Mouse (Mus musculus) embryonic facial prominence, embryonic 11.5 days (tissue): ENCODE measurements around the gene Vwa5b2. TPM values are rescaled to one million over a fixed set of nuclear protein-coding genes. Genes with fewer than 3 reads are reported as not detected.

Experiments used
- ATAC-seq: fragments of 200-750 bp; cut with Nextera tagmentation; replicated peaks from 2 replicates; pipeline ENCODE4 v1.8.0; 2017; ENCODE audit warnings: low read depth; ENCODE audit not compliant: insufficient number of reproducible peaks, low FRiP score, low TSS enrichment
- DNase-seq: peaks from one replicate; pipeline ENCODE4 v3.0.0-alpha.2; 2015; ENCODE audit warnings: low spot score
- H3K27ac ChIP-seq: fragments of 300-500 bp; sonication (generic); replicated peaks from 2 replicates; pipeline ENCODE4 v1.5.1; 2014; ENCODE audit warnings: mild to moderate bottlenecking, low read depth, low read length, control low read depth
- H3K27me3 ChIP-seq: fragments of 300-500 bp; sonication (generic); 2 replicates; pipeline ENCODE4 v1.6.1; 2014; ENCODE audit warnings: mild to moderate bottlenecking, low read length, moderate library complexity, mixed read lengths; ENCODE audit not compliant: control insufficient read depth, insufficient read depth
- H3K36me3 ChIP-seq: fragments of 300-500 bp; sonication (generic); replicated peaks from 2 replicates; pipeline ENCODE4 v1.6.1; 2014; ENCODE audit warnings: low read depth, mild to moderate bottlenecking, low read length, moderate library complexity, mixed read lengths; ENCODE audit not compliant: control insufficient read depth, insufficient read depth
- H3K4me1 ChIP-seq: fragments of 300-500 bp; sonication (generic); 2 replicates; pipeline ENCODE4 v1.6.1; 2014; ENCODE audit warnings: low read length, mixed read lengths; ENCODE audit not compliant: control insufficient read depth, insufficient read depth
- H3K4me2 ChIP-seq: fragments of 300-500 bp; sonication (generic); 2 replicates; pipeline ENCODE4 v1.6.1; 2014; ENCODE audit warnings: low read depth, mild to moderate bottlenecking, control low read depth, low read length, moderate library complexity
- H3K4me3 ChIP-seq: fragments of 300-500 bp; sonication (generic); 2 replicates; pipeline ENCODE4 v1.5.1; 2014; ENCODE audit warnings: low read depth, low read length, control low read depth
- H3K9ac ChIP-seq: fragments of 300-500 bp; sonication (generic); replicated peaks from 2 replicates; pipeline ENCODE4 v1.6.1; 2014; ENCODE audit warnings: mild to moderate bottlenecking, control low read depth, low read length
- H3K9me3 ChIP-seq: fragments of 300-500 bp; sonication (generic); replicated peaks from 2 replicates; pipeline ENCODE4 v1.6.1; 2016; ENCODE audit warnings: mild to moderate bottlenecking, low read length, inconsistent platforms, mixed read lengths; ENCODE audit not compliant: control insufficient read depth
- WGBS: fragments of 180-500 bp; shearing (Covaris S2); extraction: QIAGEN DNeasy Blood & Tissue Kit; methylation state at CpG from one replicate; pipeline ENCODE4 v1.1.7; 2014; 5-methylcytosine and 5-hydroxymethylcytosine counted together
- polyA plus RNA-seq: library from polyadenylated mRNA; unstranded; fragments of >200 nt; fragmentation: Nextera tagmentation; extraction: Ambion mirVana; gene quantifications from 2 replicates; pipeline ENCODE4 v1.2.1, GENCODE M21; 2014

Gene Vwa5b2
- 1.4 TPM in 2 replicates for polyA plus RNA-seq

DNA sequence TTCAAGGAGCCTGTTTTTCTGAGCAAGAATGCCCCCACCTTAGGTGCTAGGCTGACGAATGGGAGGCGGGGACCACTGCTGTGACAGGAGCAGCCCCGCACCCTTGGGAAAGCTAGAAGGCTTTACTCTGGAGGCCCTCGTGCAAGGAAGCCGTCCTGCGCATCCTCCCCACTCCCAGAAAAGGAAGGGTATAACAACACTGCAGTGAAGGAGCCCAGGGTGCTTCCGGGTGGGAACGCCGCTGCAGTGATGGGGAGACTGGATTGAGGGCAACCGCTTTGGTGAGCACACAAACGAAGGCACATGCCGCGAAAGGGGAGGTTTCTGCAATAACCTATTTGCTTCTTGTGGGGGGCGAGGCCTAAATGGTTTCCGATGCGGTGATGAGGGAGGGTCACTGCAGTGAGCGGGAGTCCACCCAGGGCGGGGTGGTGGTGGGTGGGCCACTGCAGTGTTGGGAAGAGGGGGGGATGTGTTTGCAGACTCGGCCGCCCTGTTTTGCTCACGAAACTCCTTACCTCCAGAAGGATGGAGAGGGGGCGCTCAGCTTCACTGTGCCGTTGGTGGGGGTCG lies at the start of gene Vwa5b2:
Vwa5b2 (plus strand) TSS at position 106 of the 573 bp plus-strand sequence.
- Histone ChIP-seq H3K27ac (no peak within 1 kb of the TSS), H3K27me3 (peaks cover 38% of the 10 kb centered on the region)

DNA sequence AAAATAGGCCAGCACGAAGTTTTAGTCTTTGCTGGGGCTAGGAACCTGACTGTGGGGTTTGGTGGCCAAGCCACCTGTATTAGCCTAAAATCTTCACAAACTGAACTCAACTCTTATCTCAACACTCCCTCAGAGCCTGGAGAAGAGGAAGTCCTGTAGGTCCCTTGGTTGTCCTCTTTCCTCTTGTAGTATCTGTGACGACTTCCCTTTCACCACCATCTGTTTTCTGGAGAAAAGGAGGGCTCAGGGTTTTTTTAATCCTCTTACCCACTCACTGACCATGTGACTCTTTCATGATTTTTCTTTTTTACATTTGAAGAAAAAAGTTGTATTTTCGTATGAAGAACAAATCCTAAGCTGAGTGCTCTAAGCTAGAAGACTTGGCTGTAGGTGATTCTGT lies 49.6 kb upstream of the Vwa5b2 start:
- Histone ChIP-seq H3K4me1 (peaks cover 3% of the 10 kb centered on the region), H3K4me2 (no peak overlapping the region), H3K27me3 (no peaks in the 10 kb centered on the region), H3K27ac (no peak overlapping the region), H3K9ac (no peak overlapping the region), H3K4me3 (no peak overlapping the region), H3K36me3 (peaks cover 7% of the 10 kb centered on the region), H3K9me3 (no peaks in the 10 kb centered on the region)
- ATAC-seq (no peak), DNase-seq (no peak)
- 79% methylated on average over 3 of the region's 3 CpGs for WGBS

More for the DNA sequence above, at the start of gene Vwa5b2:
- Histone ChIP-seq H3K4me2 (peak within 1 kb of the TSS; percentile 89), H3K4me1 (0 out of 2 replicates have a peak, but pooled peaks cover 3% of the 10 kb centered on the region), H3K36me3 (no peaks in the 10 kb centered on the region), H3K9ac (peak within 1 kb of the TSS; percentile 40), H3K4me3 (peak within 1 kb of the TSS; percentile 42), H3K9me3 (no peaks in the 10 kb centered on the region)
- WGBS = under 1% methylated on average over 24 of the region's 24 CpGs
- ATAC-seq (peak; percentile 55), DNase-seq (no peak)

DNA sequence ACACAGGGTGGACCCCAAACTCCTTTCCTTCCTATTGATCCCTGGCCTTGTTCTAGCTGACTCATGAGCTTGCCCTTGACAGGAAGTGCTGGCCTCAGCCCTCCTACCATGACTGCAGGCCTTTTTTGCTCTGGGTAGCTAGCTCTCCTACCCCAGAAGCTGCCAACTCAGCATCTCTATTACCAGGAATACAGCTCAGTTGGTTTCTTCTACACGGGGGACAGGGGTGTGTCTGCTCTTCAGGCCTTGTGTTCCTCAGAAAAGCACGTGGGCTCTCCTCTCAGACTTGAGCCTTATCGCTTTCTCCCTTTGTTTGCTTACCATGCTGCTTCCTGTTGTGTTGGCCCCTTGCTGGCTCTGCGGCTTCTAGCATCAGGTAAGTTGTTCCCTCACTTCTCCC lies 48.8 kb upstream of the Vwa5b2 start:
- Histone ChIP-seq H3K36me3 (peaks cover 7% of the 10 kb centered on the region), H3K4me2 (no peak overlapping the region), H3K27me3 (no peaks in the 10 kb centered on the region), H3K27ac (no peak overlapping the region), H3K9ac (no peak overlapping the region), H3K9me3 (no peaks in the 10 kb centered on the region), H3K4me3 (no peak overlapping the region), H3K4me1 (peaks cover 3% of the 10 kb centered on the region)
- WGBS = 89% methylated on average over 4 of the region's 4 CpGs
- no peak for ATAC-seq
- no peak for DNase-seq

GRCm38 (mm10) chr16:20545696-20546095 lies 43.6 kb upstream of the Vwa5b2 start:
- H3K9ac ChIP-seq = no peak overlapping the region
- H3K4me2 ChIP-seq = no peak overlapping the region
- no peak overlapping the region for H3K4me3 ChIP-seq
- ATAC-seq (no peak), DNase-seq (no peak)
- no peaks in the 10 kb centered on the region for H3K9me3 ChIP-seq
- H3K36me3 ChIP-seq = peaks cover 4% of the 10 kb centered on the region
- no peak overlapping the region for H3K27ac ChIP-seq
- WGBS = 95% methylated on average over 10 of the region's 10 CpGs
- H3K4me1 ChIP-seq = no peaks in the 10 kb centered on the region
- H3K27me3 ChIP-seq = no peaks in the 10 kb centered on the region

DNA sequence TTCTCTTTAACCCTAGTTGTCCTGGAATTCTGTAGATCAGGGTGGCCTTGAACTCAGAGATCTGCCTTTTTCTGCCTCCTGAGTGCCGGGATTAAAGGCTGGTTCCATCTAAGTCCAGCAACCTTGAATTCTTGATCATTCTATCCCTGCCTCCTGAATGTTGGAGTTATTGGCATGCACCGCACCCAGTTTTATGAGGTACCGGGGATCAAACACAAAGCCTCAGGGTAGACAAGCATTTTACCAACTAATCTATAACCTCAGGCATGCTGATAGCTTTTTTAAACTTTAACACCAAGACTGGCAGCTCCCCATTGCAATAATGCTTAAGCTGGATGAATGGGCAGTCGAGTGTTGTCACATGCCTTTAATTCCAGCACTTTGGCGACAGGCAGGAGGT lies 41.8 kb upstream of the Vwa5b2 start:
- no peaks in the 10 kb centered on the region for H3K4me1 ChIP-seq
- no peaks in the 10 kb centered on the region for H3K27me3 ChIP-seq
- 56% methylated on average over 5 of the region's 5 CpGs for WGBS
- 0 out of 2 replicates have a peak overlapping the region, but pooled peaks have one; percentile 60 for H3K4me3 ChIP-seq
- no peak overlapping the region for H3K27ac ChIP-seq
- ATAC-seq (no peak), DNase-seq (no peak)
- no peaks in the 10 kb centered on the region for H3K9me3 ChIP-seq
- peak overlapping the region; percentile 70 for H3K4me2 ChIP-seq
- no peak overlapping the region for H3K9ac ChIP-seq
- peaks cover 14% of the 10 kb centered on the region for H3K36me3 ChIP-seq

- peak within 1 kb of the TSS; percentile 60 for H3K4me3 ChIP-seq
- DNase-seq (peak; percentile 100), ATAC-seq (peak; percentile 98)
- H3K36me3 ChIP-seq = peaks cover 17% of the 10 kb centered on the region
- WGBS = under 1% methylated on average over 56 of the region's 56 CpGs
- H3K9ac ChIP-seq = peak within 1 kb of the TSS; percentile 69
- peak within 1 kb of the TSS; percentile 70 for H3K4me2 ChIP-seq
- H3K27me3 ChIP-seq = no peaks in the 10 kb centered on the region
- no peaks in the 10 kb centered on the region for H3K4me1 ChIP-seq
- no peaks in the 10 kb centered on the region for H3K9me3 ChIP-seq
- peak within 1 kb of the TSS; percentile 67; the same call in 1 of the 2 replicates for H3K27ac ChIP-seq
These were observed 40.9 kb upstream of the Vwa5b2 start, which contains the start of gene Abcf3 for GRCm38 (mm10) chr16:20548096-20548948. Gene Abcf3 (plus strand): TSS chr16:20548577.

DNA sequence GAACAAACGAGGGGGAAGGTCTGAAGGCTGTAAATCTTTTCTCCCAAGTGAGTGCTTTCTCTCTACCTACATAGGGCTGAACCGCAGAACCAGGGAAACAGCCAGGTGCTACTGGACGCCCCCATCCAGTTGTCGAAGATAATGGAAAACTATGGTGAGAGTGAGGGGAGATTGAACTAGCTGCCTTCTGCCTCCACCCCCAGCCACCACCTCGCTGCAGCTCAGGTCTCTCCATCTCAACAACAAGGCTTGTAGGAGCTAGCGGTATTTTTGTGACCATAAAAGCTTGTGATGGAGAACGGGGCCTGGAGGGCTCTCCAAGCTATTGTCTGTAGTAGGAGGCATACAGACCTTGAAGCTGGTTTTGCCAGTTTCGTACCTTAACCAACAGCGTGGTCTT lies 40.1 kb upstream of the Vwa5b2 start:
- Histone ChIP-seq H3K9me3 (no peaks in the 10 kb centered on the region), H3K27me3 (no peaks in the 10 kb centered on the region), H3K36me3 (peaks cover 18% of the 10 kb centered on the region), H3K4me1 (no peaks in the 10 kb centered on the region), H3K4me3 (peak overlapping the region; percentile 60), H3K9ac (peak overlapping the region; percentile 69), H3K4me2 (peak overlapping the region; percentile 50), H3K27ac (no peak overlapping the region)
- ATAC-seq = no peak
- DNase-seq = no peak
- WGBS = 52% methylated on average over 9 of the region's 9 CpGs

DNA sequence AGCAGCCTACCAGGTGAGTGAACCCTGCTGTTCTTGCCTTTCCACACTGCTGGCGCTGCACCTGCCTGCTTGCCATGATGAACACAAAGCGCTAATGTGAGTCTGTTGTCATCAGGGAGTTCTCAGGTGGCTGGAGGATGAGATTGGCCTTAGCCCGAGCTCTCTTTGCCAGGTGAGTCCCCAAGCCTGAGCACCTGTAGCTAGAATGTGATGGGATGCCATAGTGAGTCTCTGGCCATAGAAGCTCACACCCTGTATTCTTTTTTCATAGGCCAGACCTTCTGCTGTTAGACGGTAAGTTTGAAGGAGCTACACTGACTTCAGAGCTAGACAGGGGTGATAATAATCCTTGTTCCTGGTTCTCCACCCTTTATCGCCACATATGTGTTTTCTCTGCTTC lies 37.6 kb upstream of the Vwa5b2 start:
- Histone ChIP-seq H3K27me3 (no peaks in the 10 kb centered on the region), H3K4me3 (no peak overlapping the region), H3K36me3 (peaks cover 15% of the 10 kb centered on the region), H3K9ac (no peak overlapping the region), H3K9me3 (no peaks in the 10 kb centered on the region), H3K4me2 (no peak overlapping the region), H3K4me1 (no peaks in the 10 kb centered on the region), H3K27ac (no peak overlapping the region)
- ATAC-seq (no peak), DNase-seq (no peak)
- WGBS = 94% methylated on average over 5 of the region's 5 CpGs
